ENCODE assay signal across 9 mouse cellular contexts in genomic region chr11:106502631-106503424, GRCm38 (mm10). TPM values are rescaled to one million over a fixed set of nuclear protein-coding genes. Genes with fewer than 3 reads are reported as not detected.
DNase-seq lines count a peak whose midpoint lies in the region; ATAC-seq lines count a peak whose summit lies in the region.
"Had no signal": no experiment of that assay in that cellular context is flagged by ENCODE, and none has a peak within 500 bp of the region (broad histone marks: within the 10 kb centered on the region; RNA-seq: fewer than 3 reads in every experiment).

No protein-coding gene starts in this region.

- no peaks in the 10 kb centered on the region for H3K9me3 ChIP-seq in heart, embryonic 12.5 days (replicated peaks)
- no peaks in the 10 kb centered on the region for H3K9me3 ChIP-seq in midbrain, embryonic 12.5 days
- no peaks in the 10 kb centered on the region for H3K9me3 ChIP-seq in midbrain, embryonic 13.5 days
- no peaks in the 10 kb centered on the region for H3K9me3 ChIP-seq in hindbrain, embryonic 15.5 days

- H3K4me3 ChIP-seq in heart, embryonic 12.5 days = no peak overlapping the region
- H3K4me3 ChIP-seq in midbrain, embryonic 12.5 days = no peak overlapping the region
- H3K4me3 ChIP-seq in midbrain, embryonic 13.5 days (replicated peaks) = no peak overlapping the region
- no peak overlapping the region for H3K4me3 ChIP-seq in hindbrain, embryonic 15.5 days

- peaks cover 7% of the 10 kb centered on the region for H3K4me1 ChIP-seq in heart, embryonic 12.5 days (replicated peaks)
- peaks cover 13% of the 10 kb centered on the region for H3K4me1 ChIP-seq in midbrain, embryonic 12.5 days
- H3K4me1 ChIP-seq in midbrain, embryonic 13.5 days (replicated peaks) = peaks cover 13% of the 10 kb centered on the region
- peaks cover 21% of the 10 kb centered on the region for H3K4me1 ChIP-seq in hindbrain, embryonic 15.5 days (replicated peaks)

- WGBS in heart, embryonic 12.5 days = 68% methylated on average over 13 of the region's 13 CpGs
- 68% methylated on average over 13 of the region's 13 CpGs for WGBS in midbrain, embryonic 12.5 days
- WGBS in midbrain, embryonic 13.5 days = 60% methylated on average over 13 of the region's 13 CpGs
- 61% methylated on average over 13 of the region's 13 CpGs for WGBS in hindbrain, embryonic 15.5 days

- H3K27me3 ChIP-seq in heart, embryonic 12.5 days (replicated peaks) = no peaks in the 10 kb centered on the region
- H3K27me3 ChIP-seq in midbrain, embryonic 12.5 days = no peaks in the 10 kb centered on the region
- no peaks in the 10 kb centered on the region for H3K27me3 ChIP-seq in midbrain, embryonic 13.5 days
- no peaks in the 10 kb centered on the region for H3K27me3 ChIP-seq in hindbrain, embryonic 15.5 days

- H3K36me3 ChIP-seq in heart, embryonic 12.5 days = peaks cover 23% of the 10 kb centered on the region
- no peaks in the 10 kb centered on the region for H3K36me3 ChIP-seq in midbrain, embryonic 12.5 days
- 0 out of 2 replicates have a peak, but pooled peaks cover 11% of the 10 kb centered on the region for H3K36me3 ChIP-seq in midbrain, embryonic 13.5 days
- H3K36me3 ChIP-seq in hindbrain, embryonic 15.5 days = peaks cover 11% of the 10 kb centered on the region; the same call in 1 of the 2 replicates

- no peak for DNase-seq in heart, adult 18-20 months
- no peak for DNase-seq in retina, embryonic 14.5 days (ENCODE audit: low spot score)
- DNase-seq in left cerebral cortex, postnatal 4 days = no peak
- DNase-seq in spleen, postnatal 36 days (ENCODE audit: low spot score in 2 of 2) = no peak
- DNase-seq: spleen, adult 18-20 months had no signal

- peak overlapping the region; percentile 50; the same call in 1 of the 2 replicates for H3K27ac ChIP-seq in heart, embryonic 12.5 days (ENCODE audit: poor library complexity, severe bottlenecking)
- H3K27ac ChIP-seq in midbrain, embryonic 12.5 days (replicated peaks) = peak overlapping the region; percentile 15
- H3K27ac ChIP-seq in midbrain, embryonic 13.5 days = no peak overlapping the region
- H3K27ac ChIP-seq in hindbrain, embryonic 15.5 days (replicated peaks) = peak overlapping the region; percentile 25; the same call in 1 of the 2 replicates

- 0 out of 2 replicates have a peak overlapping the region, but pooled peaks have one; percentile 41 for H3K9ac ChIP-seq in heart, embryonic 12.5 days
- no peak overlapping the region for H3K9ac ChIP-seq in midbrain, embryonic 12.5 days (replicated peaks)
- H3K9ac ChIP-seq in midbrain, embryonic 13.5 days (replicated peaks) = no peak overlapping the region
- no peak overlapping the region for H3K9ac ChIP-seq in hindbrain, embryonic 15.5 days

- no peak overlapping the region for H3K4me2 ChIP-seq in heart, embryonic 12.5 days
- no peak overlapping the region for H3K4me2 ChIP-seq in midbrain, embryonic 12.5 days (replicated peaks)
- H3K4me2 ChIP-seq in midbrain, embryonic 13.5 days (replicated peaks) = no peak overlapping the region
- no peak overlapping the region for H3K4me2 ChIP-seq in hindbrain, embryonic 15.5 days

- intact Hi-C loops in left cerebral cortex, postnatal 4 days (cut with DNase I) = loop anchor here (10.0 kb wide), 1 partner anchor 242 kb away; no protein-coding TSS in a partner anchor

- ATAC-seq in heart, embryonic 12.5 days (ENCODE audit: insufficient number of reproducible peaks, low FRiP score) = no peak
- ATAC-seq in midbrain, embryonic 12.5 days (ENCODE audit: low FRiP score, low read depth) = no peak
- ATAC-seq in midbrain, embryonic 13.5 days = no peak
- ATAC-seq in hindbrain, embryonic 15.5 days (ENCODE audit: low FRiP score, low read depth) = no peak

RNA-seq across cellular contexts. Expression of gene Ern1, which starts 15.2 kb away (rescaled TPM):
- 5.7 and 6.9 TPM in 2 replicates for polyA plus RNA-seq in heart, embryonic 12.5 days (2016; fragmentation: Nextera tagmentation; extraction: Ambion mirVana)
- 10 to 100 TPM; 12.1 to 12.4 TPM for total RNA-seq in heart, adult 18-20 months (2021)
- 6.6 and 8.0 TPM in 2 replicates for polyA plus RNA-seq in midbrain, embryonic 12.5 days (2016; fragmentation: Nextera tagmentation; extraction: Ambion mirVana)
- polyA plus RNA-seq in midbrain, embryonic 13.5 days (2015; fragmentation: Nextera tagmentation; extraction: Ambion mirVana) = 6.5 and 6.7 TPM in 2 replicates
- 4.9 and 5.0 TPM in 2 replicates for polyA plus RNA-seq in hindbrain, embryonic 15.5 days (2015; fragmentation: Nextera tagmentation; extraction: Ambion mirVana)
- total RNA-seq in left cerebral cortex, postnatal 4 days (2021) = 10 to 100 TPM; 10.7 to 12.9 TPM
